Mouse (Mus musculus) heart, adult 2 months (tissue): Measurements from ENCODE around the gene Rnd2.
"Not testable (repeated sequence)": the region's sequence is repeated elsewhere in the genome, so short reads cannot be mapped to it uniquely, and the experiment has no call there.

Source experiments
- CTCF ChIP-seq: fragments of 200-600 bp; IDR thresholded peaks from 2 replicates; pipeline ENCODE4 v1.8.1; 2022; ENCODE audit warnings: antibody characterized with exemption, mild to moderate bottlenecking, moderate library complexity
- EP300 ChIP-seq: fragments of 200-500 bp; IDR thresholded peaks from 2 replicates; pipeline ENCODE4 v1.6.1; 2011; ENCODE audit warnings: low read depth, low read length, control low read depth; ENCODE audit not compliant: insufficient read depth

DNA sequence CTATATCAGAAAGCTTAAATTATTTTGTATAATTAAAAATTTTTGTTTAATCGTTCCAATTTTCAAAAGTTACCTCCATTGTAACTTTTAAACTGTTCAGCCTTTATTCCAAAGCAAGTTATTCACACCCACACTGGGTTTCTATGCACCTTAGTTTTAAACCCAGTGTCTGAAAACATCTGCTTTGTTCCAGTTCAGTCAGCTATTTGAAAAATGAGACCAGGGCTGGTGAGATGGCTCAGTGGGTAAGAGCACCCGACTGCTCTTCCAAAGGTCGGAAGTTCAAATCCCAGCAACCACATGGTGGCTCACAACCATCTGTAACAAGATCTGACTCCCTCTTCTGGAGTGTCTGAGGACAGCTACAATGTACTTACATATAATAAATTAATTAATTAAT lies 26.8 kb upstream of the Rnd2 start:
- TF ChIP-seq EP300, CTCF: not testable (repeated sequence)
